Mouse (Mus musculus): ENCODE data around the gene Hoxc9.

DNA sequence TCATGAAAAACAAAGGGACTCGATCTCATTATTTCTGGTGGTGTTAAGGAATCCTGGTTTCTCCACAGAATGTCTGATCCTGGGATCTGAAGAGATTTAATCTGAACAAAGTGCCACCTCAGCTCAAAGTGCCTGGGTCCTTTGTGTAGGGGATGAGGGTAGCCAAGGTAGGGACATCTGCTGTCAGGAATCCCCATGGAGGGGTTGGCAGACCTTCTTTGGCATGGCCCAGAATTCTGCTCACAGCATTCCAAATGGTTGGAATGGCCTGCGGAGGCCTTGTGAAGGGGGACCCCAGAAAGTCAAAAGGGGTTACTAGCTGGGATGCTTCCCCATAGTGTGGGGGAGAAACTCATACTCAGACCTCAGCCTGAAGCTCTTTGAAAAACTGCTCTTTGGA is 27.4 kb upstream of the Hoxc9 start:
- TF ChIP-seq POLR2A (IDR thresholded peaks at IDR 0.05; ENCODE audit: control insufficient read depth, low read depth, low read length): no peak
- TF ChIP-seq CTCF (IDR thresholded peaks at IDR 0.05; ENCODE audit: control insufficient read depth, insufficient read depth, insufficient replicate concordance, low read depth, low read length): no peak

Measured in testis, adult 2 months (tissue).